ENCODE assay signal across 8 mouse cellular contexts in genomic region chr2:49733656-49734008, GRCm38 (mm10). TPM values are rescaled to one million over a fixed set of nuclear protein-coding genes. Genes with fewer than 3 reads are reported as not detected.
DNase-seq lines count a peak whose midpoint lies in the region; ATAC-seq and TF ChIP-seq lines count a peak whose summit lies in the region.

No protein-coding gene starts in this region.

- H3K36me3 ChIP-seq in heart, embryonic 15.5 days: no peaks in the 10 kb centered on the region
- no peaks in the 10 kb centered on the region for H3K36me3 ChIP-seq in C2C12 (ENCODE audit: control insufficient read depth, insufficient read depth)
- peaks cover 11% of the 10 kb centered on the region; the same call in 1 of the 2 replicates for H3K36me3 ChIP-seq in limb, embryonic 14.5 days (ENCODE audit: control insufficient read depth, insufficient read depth, low read length)
- no peaks in the 10 kb centered on the region for H3K36me3 ChIP-seq in intestine, embryonic 15.5 days

- no peak overlapping the region for H3ac ChIP-seq in C2C12 (ENCODE audit: control insufficient read depth, insufficient read length, low read depth)

- H3K4me2 ChIP-seq in heart, embryonic 15.5 days: peak overlapping the region; percentile 50
- H3K4me2 ChIP-seq in limb, embryonic 14.5 days (replicated peaks; ENCODE audit: low read depth, low read length, severe bottlenecking): peak overlapping the region; percentile 43
- no peak overlapping the region for H3K4me2 ChIP-seq in intestine, embryonic 15.5 days (replicated peaks)

- H3K79me2 ChIP-seq in C2C12 (ENCODE audit: control insufficient read depth, insufficient read depth): no peaks in the 10 kb centered on the region

- DNase-seq in heart, adult 11 months: no peak
- DNase-seq in fibroblast of lung, adult 2 months (ENCODE audit: low read depth): peak; percentile 22
- DNase-seq in limb, embryonic 14.5 days (ENCODE audit: low spot score): no peak
- DNase-seq in retina, embryonic 14.5 days (ENCODE audit: low spot score): no peak
- no peak for DNase-seq in right cerebral cortex, adult 2 months (ENCODE audit: low spot score in 2 of 2)

- no peaks in the 10 kb centered on the region for H3K9me3 ChIP-seq in heart, embryonic 15.5 days (replicated peaks)
- no peaks in the 10 kb centered on the region for H3K9me3 ChIP-seq in limb, embryonic 14.5 days (ENCODE audit: control insufficient read depth, low read length)
- no peaks in the 10 kb centered on the region for H3K9me3 ChIP-seq in intestine, embryonic 15.5 days

- H3K9ac ChIP-seq in heart, embryonic 15.5 days: no peak overlapping the region
- H3K9ac ChIP-seq in limb, embryonic 14.5 days (ENCODE audit: low read depth, low read length, severe bottlenecking): no peak overlapping the region
- H3K9ac ChIP-seq in intestine, embryonic 15.5 days: no peak overlapping the region

- H3K27ac ChIP-seq in heart, embryonic 15.5 days: no peak overlapping the region
- H3K27ac ChIP-seq in limb, embryonic 14.5 days (replicated peaks; ENCODE audit: low read depth, low read length): no peak overlapping the region
- H3K27ac ChIP-seq in intestine, embryonic 15.5 days: no peak overlapping the region

- 36% methylated on average over 7 of the region's 7 CpGs for WGBS in heart, embryonic 15.5 days
- WGBS in limb, embryonic 14.5 days: 8% methylated on average over 7 of the region's 7 CpGs
- WGBS in intestine, embryonic 15.5 days: 69% methylated on average over 7 of the region's 7 CpGs

- no peak for TF ChIP-seq POLR2A in limb, embryonic 14.5 days (IDR thresholded peaks at IDR 0.05; ENCODE audit: borderline replicate concordance, extremely low read depth, insufficient read depth, insufficient read length)

- H3K27me3 ChIP-seq in heart, embryonic 15.5 days: no peaks in the 10 kb centered on the region
- H3K27me3 ChIP-seq in C2C12 (ENCODE audit: control insufficient read depth, insufficient read depth, insufficient read length): no peaks in the 10 kb centered on the region
- no peaks in the 10 kb centered on the region for H3K27me3 ChIP-seq in limb, embryonic 14.5 days (ENCODE audit: control insufficient read depth, insufficient read depth, low read length)
- no peaks in the 10 kb centered on the region for H3K27me3 ChIP-seq in intestine, embryonic 15.5 days (replicated peaks)

- H3K4me1 ChIP-seq in heart, embryonic 15.5 days (replicated peaks): peaks cover 16% of the 10 kb centered on the region
- H3K4me1 ChIP-seq in limb, embryonic 14.5 days (ENCODE audit: control insufficient read depth, insufficient read depth, low read length): peaks cover 19% of the 10 kb centered on the region; the same call in 1 of the 2 replicates
- no peaks in the 10 kb centered on the region; the same call in 1 of the 2 replicates for H3K4me1 ChIP-seq in intestine, embryonic 15.5 days (replicated peaks)

- no peak for TF ChIP-seq CTCF in C2C12 (IDR thresholded peaks at IDR 0.05; ENCODE audit: control insufficient read depth, insufficient read depth, insufficient read length)

- ATAC-seq in heart, embryonic 15.5 days (replicated peaks; ENCODE audit: insufficient number of reproducible peaks, insufficient read depth, low FRiP score, low read depth): no peak
- peak; percentile 38; the same call in 1 of the 2 replicates for ATAC-seq in limb, embryonic 14.5 days (ENCODE audit: low FRiP score, low read depth)
- ATAC-seq in intestine, embryonic 15.5 days: no peak

- H3K4me3 ChIP-seq in heart, embryonic 15.5 days: peak overlapping the region; percentile 23
- H3K4me3 ChIP-seq in C2C12 (ENCODE audit: insufficient read depth, poor library complexity, severe bottlenecking): no peak overlapping the region
- peak overlapping the region; percentile 24; the same call in 1 of the 2 replicates for H3K4me3 ChIP-seq in limb, embryonic 14.5 days (replicated peaks; ENCODE audit: low read length)
- no peak overlapping the region for H3K4me3 ChIP-seq in intestine, embryonic 15.5 days (replicated peaks)

- H3K79me3 ChIP-seq in C2C12 (ENCODE audit: low read depth): no peaks in the 10 kb centered on the region

TF ChIP-seq in C2C12, 6 proteins besides CTCF, POLR2A, EP300 and RAD21:
- peak; percentile 11 for TF ChIP-seq MAX (IDR thresholded peaks at IDR 0.05)
- no peak for TF ChIP-seq FOSL1 (IDR thresholded peaks at IDR 0.05; ENCODE audit: insufficient read depth, low read length, poor library complexity, severe bottlenecking)
- TF ChIP-seq MYOG (IDR thresholded peaks at IDR 0.05; ENCODE audit: control insufficient read depth, extremely low read depth, insufficient read length): no peak
- no peak for TF ChIP-seq MYOD1 (IDR thresholded peaks at IDR 0.05; ENCODE audit: control insufficient read depth, insufficient read length, low read depth)

RNA-seq across cellular contexts. Expression of gene Lypd6b, which starts 53.9 kb away (rescaled TPM):
- 1.0 and 2.8 TPM in 2 replicates for polyA plus RNA-seq in heart, embryonic 15.5 days (2015; fragmentation: Nextera tagmentation; extraction: Ambion mirVana)
- 0.02 TPM for polyA plus RNA-seq in C2C12 (2012; fragmentation: generic; extraction: Trizol)
- 4.5 and 5.6 TPM in 2 replicates for polyA plus RNA-seq in limb, embryonic 14.5 days (2012; rRNA removed)
- 14.9 and 16.5 TPM in 2 replicates for polyA plus RNA-seq in limb, embryonic 14.5 days (2014; fragmentation: Nextera tagmentation; extraction: Ambion mirVana)
- 2.0 and 2.8 TPM in 2 replicates for polyA plus RNA-seq in intestine, embryonic 15.5 days (2015; fragmentation: Nextera tagmentation; extraction: Ambion mirVana)

Comparison
In these comparisons a context has a peak if more than half of its experiments do, and no peak if none do; other contexts are left out.
1. H3K4me3 ChIP-seq: peak in heart, embryonic 15.5 days (single experiment) and limb, embryonic 14.5 days (single experiment); none in C2C12 (single experiment) and intestine, embryonic 15.5 days (single experiment).